Mouse (Mus musculus) neural tube, embryonic 12.5 days (tissue): ENCODE measurements around the gene Col19a1. TPM values are rescaled to one million over a fixed set of nuclear protein-coding genes. Genes with fewer than 3 reads are reported as not detected.

ENCODE experiments used
- ATAC-seq: fragments of 200-750 bp; cut with Nextera tagmentation; 2 replicates; pipeline ENCODE4 v1.8.0; 2017; ENCODE audit warnings: low read depth, mild to moderate bottlenecking, moderate TSS enrichment, moderate library complexity; ENCODE audit not compliant: low FRiP score
- H3K27ac ChIP-seq: fragments of 300-500 bp; sonication (generic); 2 replicates; pipeline ENCODE4 v1.5.1; 2016
- H3K27me3 ChIP-seq: fragments of 300-500 bp; sonication (generic); replicated peaks from 2 replicates; pipeline ENCODE4 v1.6.1; 2016; ENCODE audit warnings: mild to moderate bottlenecking
- H3K36me3 ChIP-seq: fragments of 300-500 bp; sonication (generic); 2 replicates; pipeline ENCODE4 v1.6.1; 2016; ENCODE audit warnings: mild to moderate bottlenecking
- H3K4me1 ChIP-seq: fragments of 300-500 bp; sonication (generic); 2 replicates; pipeline ENCODE4 v1.6.1; 2016
- H3K4me2 ChIP-seq: fragments of 300-500 bp; sonication (generic); replicated peaks from 2 replicates; pipeline ENCODE4 v1.6.1; 2016; ENCODE audit warnings: mild to moderate bottlenecking
- H3K4me3 ChIP-seq: fragments of 300-500 bp; sonication (generic); 2 replicates; pipeline ENCODE4 v1.5.1; 2016
- H3K9ac ChIP-seq: fragments of 300-500 bp; sonication (generic); 2 replicates; pipeline ENCODE4 v1.6.1; 2016; ENCODE audit warnings: mild to moderate bottlenecking
- H3K9me3 ChIP-seq: fragments of 300-500 bp; sonication (generic); 2 replicates; pipeline ENCODE4 v1.6.1; 2016; ENCODE audit warnings: mild to moderate bottlenecking
- WGBS: fragments of 180-500 bp; shearing (Covaris S2); methylation state at CpG from one replicate; pipeline ENCODE4 v1.1.7; 2016; 5-methylcytosine and 5-hydroxymethylcytosine counted together
- polyA plus RNA-seq: library from polyadenylated mRNA; unstranded; fragments of >200 nt; fragmentation: Nextera tagmentation; extraction: Ambion mirVana; gene quantifications from 2 replicates; pipeline ENCODE4 v1.2.1, GENCODE M21; 2016

Gene Col19a1
- polyA plus RNA-seq, 1 experiment from 2014 or later, result 2.7 TPM

- no peak overlapping the region for H3K9ac ChIP-seq
- H3K9me3 ChIP-seq, result no peaks in the 10 kb centered on the region
- H3K4me1 ChIP-seq, result no peaks in the 10 kb centered on the region
- no peak for ATAC-seq
- no peaks in the 10 kb centered on the region for H3K36me3 ChIP-seq
- no peaks in the 10 kb centered on the region for H3K27me3 ChIP-seq
- 82% methylated on average over 7 of the region's 7 CpGs for WGBS
- H3K27ac ChIP-seq, result no peak overlapping the region
- H3K4me3 ChIP-seq, result no peak overlapping the region
- no peak overlapping the region for H3K4me2 ChIP-seq
Measured at GRCm38 (mm10) chr1:24294979-24295942, 292.0 kb downstream of the Col19a1 start.

DNA sequence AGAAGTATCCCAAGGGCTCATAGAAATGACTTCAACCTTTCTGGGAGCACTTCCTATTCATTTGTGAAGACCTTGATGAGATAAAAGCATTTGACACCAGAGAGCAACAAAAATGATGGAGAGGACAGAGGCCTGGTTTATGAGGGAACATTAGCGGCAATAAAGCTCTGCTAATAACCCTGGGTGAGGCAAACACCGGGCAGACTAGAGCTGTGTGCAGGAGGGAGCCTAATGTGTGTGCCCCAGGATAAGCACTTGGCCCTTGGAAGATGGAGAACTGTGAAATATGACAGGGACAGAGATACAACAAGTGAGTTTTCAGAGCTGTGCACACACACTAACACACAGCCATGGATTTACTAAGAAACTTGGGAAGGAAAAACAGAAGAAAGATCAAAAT, 294.8 kb downstream of the Col19a1 start:
- 19% methylated on average over 2 of the region's 2 CpGs for WGBS
- Histone ChIP-seq H3K4me3 (no peak overlapping the region), H3K36me3 (no peaks in the 10 kb centered on the region), H3K27me3 (no peaks in the 10 kb centered on the region), H3K4me2 (no peak overlapping the region), H3K9ac (no peak overlapping the region), H3K27ac (no peak overlapping the region), H3K4me1 (no peaks in the 10 kb centered on the region), H3K9me3 (no peaks in the 10 kb centered on the region)
- peak; percentile 76 for ATAC-seq

- H3K9ac ChIP-seq, result no peak overlapping the region
- peak; percentile 71 for ATAC-seq
- H3K9me3 ChIP-seq, result no peaks in the 10 kb centered on the region
- peaks cover 4% of the 10 kb centered on the region; the same call in 1 of the 2 replicates for H3K4me1 ChIP-seq
- no peak overlapping the region for H3K4me3 ChIP-seq
- no peak overlapping the region for H3K27ac ChIP-seq
- H3K36me3 ChIP-seq, result no peaks in the 10 kb centered on the region
- H3K4me2 ChIP-seq, result no peak overlapping the region
- WGBS, result 19% methylated on average over 6 of the region's 6 CpGs
- H3K27me3 ChIP-seq, result no peaks in the 10 kb centered on the region
Measured at GRCm38 (mm10) chr1:24286360-24286759, 300.9 kb downstream of the Col19a1 start.

- H3K4me1 ChIP-seq, result no peaks in the 10 kb centered on the region
- WGBS, result 46% methylated on average over 3 of the region's 3 CpGs
- H3K27me3 ChIP-seq, result no peaks in the 10 kb centered on the region
- no peak overlapping the region for H3K27ac ChIP-seq
- no peaks in the 10 kb centered on the region for H3K9me3 ChIP-seq
- H3K4me2 ChIP-seq, result no peak overlapping the region
- no peak overlapping the region for H3K9ac ChIP-seq
- ATAC-seq, result no peak
- no peaks in the 10 kb centered on the region for H3K36me3 ChIP-seq
- H3K4me3 ChIP-seq, result no peak overlapping the region
Measured at GRCm38 (mm10) chr1:24267022-24267421, 320.2 kb downstream of the Col19a1 start.

DNA sequence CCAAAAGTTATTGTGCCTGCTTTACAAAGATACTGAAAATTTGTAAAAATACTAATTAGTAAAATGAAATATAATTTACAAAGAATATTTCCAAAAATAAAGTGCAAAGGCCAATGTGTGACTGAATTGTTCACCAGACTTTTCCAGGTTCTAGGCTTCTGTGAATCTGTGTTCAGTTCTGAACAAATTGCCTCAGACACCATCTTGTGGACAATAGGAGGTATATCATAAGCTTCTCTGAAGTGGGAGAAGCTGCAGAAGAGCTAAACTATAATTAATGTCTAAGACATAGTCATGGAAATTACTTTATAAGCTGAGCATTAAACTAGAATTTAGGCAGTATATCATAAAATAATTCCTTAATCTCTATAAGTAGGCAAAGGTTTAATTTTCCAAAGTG, 326.1 kb downstream of the Col19a1 start:
- Histone ChIP-seq H3K27me3 (no peaks in the 10 kb centered on the region), H3K27ac (no peak overlapping the region), H3K4me2 (no peak overlapping the region), H3K9ac (no peak overlapping the region), H3K36me3 (no peaks in the 10 kb centered on the region), H3K4me3 (no peak overlapping the region), H3K9me3 (no peaks in the 10 kb centered on the region), H3K4me1 (no peaks in the 10 kb centered on the region)
- no peak for ATAC-seq

DNA sequence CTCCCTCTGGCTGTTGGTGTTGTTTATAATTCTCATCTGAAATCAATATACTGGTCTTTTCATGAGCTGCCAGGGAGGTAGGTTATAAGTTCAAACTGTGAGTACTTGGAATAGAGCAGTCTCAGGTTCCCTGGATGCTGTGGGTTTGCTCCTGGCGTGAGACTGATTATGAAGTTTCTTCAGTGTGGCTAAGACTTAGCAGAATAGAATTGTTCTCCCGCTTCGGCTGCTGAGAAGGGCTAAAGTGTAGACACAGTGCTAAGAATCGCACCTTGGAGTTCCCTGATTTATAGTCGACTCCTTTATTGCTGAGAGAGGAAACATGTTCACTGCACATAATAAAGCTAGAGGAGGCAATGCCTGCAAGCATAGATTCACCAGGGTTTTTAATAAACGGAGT, 327.9 kb downstream of the Col19a1 start:
- ATAC-seq, result no peak

GRCm38 (mm10) chr1:24257961-24258360, 329.3 kb downstream of the Col19a1 start:
- no peak overlapping the region for H3K4me3 ChIP-seq
- H3K27me3 ChIP-seq, result no peaks in the 10 kb centered on the region
- no peak for ATAC-seq
- no peaks in the 10 kb centered on the region for H3K36me3 ChIP-seq
- H3K9ac ChIP-seq, result no peak overlapping the region
- no peaks in the 10 kb centered on the region for H3K4me1 ChIP-seq
- H3K4me2 ChIP-seq, result no peak overlapping the region
- WGBS, result 91% methylated on average over 5 of the region's 5 CpGs
- H3K9me3 ChIP-seq, result no peaks in the 10 kb centered on the region
- H3K27ac ChIP-seq, result no peak overlapping the region

More for the DNA sequence above, 327.9 kb downstream of the Col19a1 start:
- no peak overlapping the region for H3K27ac ChIP-seq
- no peaks in the 10 kb centered on the region for H3K4me1 ChIP-seq
- no peak overlapping the region for H3K9ac ChIP-seq
- H3K27me3 ChIP-seq, result no peaks in the 10 kb centered on the region
- no peak overlapping the region for H3K4me3 ChIP-seq
- H3K36me3 ChIP-seq, result no peaks in the 10 kb centered on the region
- no peaks in the 10 kb centered on the region for H3K9me3 ChIP-seq
- no peak overlapping the region for H3K4me2 ChIP-seq
- 58% methylated on average over 6 of the region's 6 CpGs for WGBS

DNA sequence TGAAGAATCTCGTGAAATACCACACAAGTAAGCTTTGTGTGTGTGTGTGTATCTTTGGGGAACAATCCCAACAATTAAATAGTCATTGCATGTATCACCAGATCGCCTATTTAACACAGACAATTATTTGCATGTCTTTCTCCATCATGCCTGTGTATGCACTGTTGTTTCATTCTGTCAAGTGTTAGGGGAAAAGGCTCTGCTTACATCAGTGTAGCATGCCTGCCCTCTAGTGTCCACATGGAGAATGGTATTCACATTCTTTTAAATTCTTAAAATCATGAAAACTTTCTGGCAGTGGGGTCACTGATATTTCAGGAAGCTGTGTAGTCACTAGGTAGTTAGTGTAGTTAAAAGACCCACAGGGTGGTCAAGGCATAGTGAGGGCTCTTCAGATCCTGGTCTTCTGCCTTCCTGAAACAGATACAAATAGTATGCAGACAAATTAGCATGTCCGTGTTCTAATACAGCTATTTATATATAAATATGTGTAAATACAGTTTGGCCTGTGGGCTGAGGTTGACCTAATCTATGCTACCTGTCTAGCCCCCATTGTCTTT, 338.1 kb downstream of the Col19a1 start:
- whole genome bisulfite sequencing, result 53% methylated on average over 3 of the region's 3 CpGs
- Histone ChIP-seq H3K9ac (no peak overlapping the region), H3K4me2 (no peak overlapping the region), H3K27ac (no peak overlapping the region), H3K9me3 (no peaks in the 10 kb centered on the region), H3K4me1 (peaks cover 5% of the 10 kb centered on the region; the same call in 1 of the 2 replicates), H3K4me3 (no peak overlapping the region), H3K36me3 (no peaks in the 10 kb centered on the region), H3K27me3 (no peaks in the 10 kb centered on the region)
- peak; percentile 80 for ATAC-seq

- Histone ChIP-seq H3K9me3 (no peaks in the 10 kb centered on the region), H3K27me3 (no peaks in the 10 kb centered on the region), H3K4me1 (peaks cover 5% of the 10 kb centered on the region; the same call in 1 of the 2 replicates), H3K27ac (no peak overlapping the region), H3K4me2 (no peak overlapping the region), H3K36me3 (no peaks in the 10 kb centered on the region), H3K9ac (no peak overlapping the region), H3K4me3 (no peak overlapping the region)
- ATAC-seq, result peak; percentile 22
- 78% methylated on average over 10 of the region's 10 CpGs for WGBS
Measured at GRCm38 (mm10) chr1:24248294-24249104, 338.8 kb downstream of the Col19a1 start.

DNA sequence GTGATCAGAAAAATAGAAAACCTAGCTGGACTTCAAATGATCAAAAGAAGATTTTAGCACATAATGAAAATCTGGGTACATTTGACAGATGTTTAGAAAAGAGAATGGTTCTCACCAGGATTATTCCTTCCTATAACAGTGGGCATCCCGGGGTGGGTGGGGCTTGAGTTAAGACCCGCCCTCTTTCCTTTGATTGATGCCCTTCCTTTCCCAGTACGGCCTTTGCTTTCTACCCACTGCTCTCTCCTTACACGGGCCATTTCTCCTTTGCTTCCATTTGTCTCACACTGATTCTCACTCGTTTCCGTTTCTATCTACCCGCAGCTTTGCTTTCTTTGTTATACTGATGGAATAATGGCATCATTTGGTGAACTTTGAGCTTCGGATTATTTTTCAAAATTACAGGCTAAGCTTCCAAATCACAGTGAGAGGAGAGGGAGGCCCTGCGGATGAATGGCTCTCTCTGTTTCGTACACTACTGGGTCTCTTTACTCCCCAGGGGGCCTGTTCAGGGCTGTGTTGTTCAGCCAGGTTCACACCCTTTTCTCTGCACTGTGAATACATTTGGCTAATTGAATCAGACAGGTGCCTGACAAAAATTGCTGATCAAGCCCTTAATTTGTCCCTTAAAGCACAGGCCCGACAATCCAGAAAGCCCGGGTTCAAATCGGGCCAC, 341.4 kb downstream of the Col19a1 start:
- Histone ChIP-seq H3K9ac (no peak overlapping the region), H3K4me1 (peaks cover 5% of the 10 kb centered on the region; the same call in 1 of the 2 replicates), H3K4me2 (no peak overlapping the region), H3K36me3 (no peaks in the 10 kb centered on the region), H3K27ac (no peak overlapping the region), H3K9me3 (no peaks in the 10 kb centered on the region), H3K4me3 (no peak overlapping the region), H3K27me3 (no peaks in the 10 kb centered on the region)
- ATAC-seq, result peak; percentile 71
- WGBS, result 35% methylated on average over 13 of the region's 13 CpGs

- no peak overlapping the region for H3K27ac ChIP-seq
- no peak overlapping the region for H3K4me3 ChIP-seq
- H3K27me3 ChIP-seq, result no peaks in the 10 kb centered on the region
- no peak for ATAC-seq
- no peak overlapping the region for H3K9ac ChIP-seq
- no peaks in the 10 kb centered on the region for H3K9me3 ChIP-seq
- WGBS, result 78% methylated on average over 10 of the region's 10 CpGs
- no peak overlapping the region for H3K4me2 ChIP-seq
- H3K4me1 ChIP-seq, result peaks cover 5% of the 10 kb centered on the region; the same call in 1 of the 2 replicates
- H3K36me3 ChIP-seq, result no peaks in the 10 kb centered on the region
Measured at GRCm38 (mm10) chr1:24244931-24245330, 342.3 kb downstream of the Col19a1 start.
